Mouse (Mus musculus): ENCODE data around the gene Pon2. TPM values are rescaled to one million over a fixed set of nuclear protein-coding genes. Genes with fewer than 3 reads are reported as not detected.

The Pon2 gene
- polyA plus RNA-seq, 1 experiment from 2014 or later: 57.4 TPM

GRCm38 (mm10) chr6:5313951-5314590 is 15.8 kb upstream of the Pon2 start:
- ChIA-PET CTCF (interaction anchor here (0.7 kb wide), 1 partner anchor 13 kb away, joined by 3 read pairs; no protein-coding TSS in a partner anchor), POLR2A (interaction anchor here (1.0 kb wide), 1 partner anchor 8 kb away, joined by 3 read pairs; no protein-coding TSS in a partner anchor)
- in situ Hi-C loops (cut with MboI; ENCODE audit: low pct_unique_long_range_greater_than_20kb): no loop called here
- no peaks in the 10 kb centered on the region for H3K27me3 ChIP-seq
- no peak for DNase-seq (ENCODE audit: low read depth, low spot score)
- ATAC-seq: no peak
- TF ChIP-seq CTCF (IDR thresholded peaks at IDR 0.05): no peak

- TF ChIP-seq CTCF (IDR thresholded peaks at IDR 0.05): no peak
- POLR2A ChIA-PET: interaction anchor here (0.7 kb wide), 1 partner anchor 24 kb away, joined by 3 read pairs; no protein-coding TSS in a partner anchor
- no peak for DNase-seq (ENCODE audit: low read depth, low spot score)
- H3K27me3 ChIP-seq: no peaks in the 10 kb centered on the region
- CTCF ChIA-PET: no interaction called here
- no peak for ATAC-seq
- in situ Hi-C loops (cut with MboI; ENCODE audit: low pct_unique_long_range_greater_than_20kb): no loop called here
Measured at GRCm38 (mm10) chr6:5310491-5310890, 12.2 kb upstream of the Pon2 start.

GRCm38 (mm10) chr6:5309595-5310197 is 11.4 kb upstream of the Pon2 start:
- in situ Hi-C loops (cut with MboI; ENCODE audit: low pct_unique_long_range_greater_than_20kb): no loop called here
- ATAC-seq (no peak), DNase-seq (ENCODE audit: low read depth, low spot score) (no peak)
- H3K27me3 ChIP-seq: no peaks in the 10 kb centered on the region
- ChIA-PET CTCF (interaction anchor here (0.6 kb wide), 1 partner anchor 25 kb away, joined by 3 read pairs; no protein-coding TSS in a partner anchor), POLR2A (interaction anchor here (0.7 kb wide), 1 partner anchor 25 kb away, joined by 3 read pairs; no protein-coding TSS in a partner anchor)
- TF ChIP-seq CTCF (IDR thresholded peaks at IDR 0.05): no peak

- in situ Hi-C loops (cut with MboI; ENCODE audit: low pct_unique_long_range_greater_than_20kb): no loop called here
- no peak for DNase-seq (ENCODE audit: low read depth, low spot score)
- ChIA-PET POLR2A (interaction anchor here (0.6 to 1.0 kb wide), 2 partner anchors 9 to 1684 kb away, joined by 3 to 4 read pairs; no protein-coding TSS in a partner anchor), CTCF (no interaction called here)
- no peak for ATAC-seq
- TF ChIP-seq CTCF (IDR thresholded peaks at IDR 0.05): no peak
- no peaks in the 10 kb centered on the region for H3K27me3 ChIP-seq
Measured at GRCm38 (mm10) chr6:5305926-5306325, 7.7 kb upstream of the Pon2 start.

- in situ Hi-C loops (cut with MboI; ENCODE audit: low pct_unique_long_range_greater_than_20kb): no loop called here
- ChIA-PET CTCF (no interaction called here), POLR2A (no interaction called here)
- no peak for TF ChIP-seq CTCF (IDR thresholded peaks at IDR 0.05)
- DNase-seq (ENCODE audit: low read depth, low spot score) (no peak), ATAC-seq (no peak)
- no peaks in the 10 kb centered on the region for H3K27me3 ChIP-seq
Measured at GRCm38 (mm10) chr6:5304956-5305355, 6.7 kb upstream of the Pon2 start.

GRCm38 (mm10) chr6:5300629-5301028 is 2.4 kb upstream of the Pon2 start:
- ChIA-PET CTCF (no interaction called here), POLR2A (no interaction called here)
- no peaks in the 10 kb centered on the region for H3K27me3 ChIP-seq
- ATAC-seq: no peak
- no peak for TF ChIP-seq CTCF (IDR thresholded peaks at IDR 0.05)
- in situ Hi-C loops (cut with MboI; ENCODE audit: low pct_unique_long_range_greater_than_20kb): no loop called here
- DNase-seq (ENCODE audit: low read depth, low spot score): no peak

GRCm38 (mm10) chr6:5299561-5299960 is 1.3 kb upstream of the Pon2 start:
- ATAC-seq: no peak

GRCm38 (mm10) chr6:5297321-5298091 is 749 bp downstream of the Pon2 start:
- H3K27me3 ChIP-seq: no peaks in the 10 kb centered on the region
- no peak for TF ChIP-seq CTCF (IDR thresholded peaks at IDR 0.05)
- peak; percentile 34 for DNase-seq (ENCODE audit: low read depth, low spot score)
- POLR2A ChIA-PET: interaction anchor here (0.6 kb wide), 1 partner anchor 59 kb away, joined by 3 read pairs; no protein-coding TSS in a partner anchor
- ATAC-seq: peak; percentile 66
- in situ Hi-C loops (cut with MboI; ENCODE audit: low pct_unique_long_range_greater_than_20kb): no loop called here
- CTCF ChIA-PET: interaction anchor here (1.0 to 1.3 kb wide), 4 partner anchors 11 to 159 kb away, joined by 3 to 4 read pairs (median 3); no protein-coding TSS in a partner anchor

More at GRCm38 (mm10) chr6:5299561-5299960, 1.3 kb upstream of the Pon2 start:
- no peak for DNase-seq (ENCODE audit: low read depth, low spot score)
- H3K27me3 ChIP-seq: no peaks in the 10 kb centered on the region
- POLR2A ChIA-PET: no interaction called here
- in situ Hi-C loops (cut with MboI; ENCODE audit: low pct_unique_long_range_greater_than_20kb): no loop called here
- no peak for TF ChIP-seq CTCF (IDR thresholded peaks at IDR 0.05)
- CTCF ChIA-PET: no interaction called here

- no peak for TF ChIP-seq CTCF (IDR thresholded peaks at IDR 0.05)
- DNase-seq (ENCODE audit: low read depth, low spot score): no peak
- ChIA-PET CTCF (no interaction called here), POLR2A (no interaction called here)
- ATAC-seq: no peak
- no peaks in the 10 kb centered on the region for H3K27me3 ChIP-seq
- in situ Hi-C loops (cut with MboI; ENCODE audit: low pct_unique_long_range_greater_than_20kb): no loop called here
Measured at GRCm38 (mm10) chr6:5296067-5296466, 2.2 kb downstream of the Pon2 start.

GRCm38 (mm10) chr6:5294659-5295449 is 3.4 kb downstream of the Pon2 start:
- no peak for TF ChIP-seq CTCF (IDR thresholded peaks at IDR 0.05)
- in situ Hi-C loops (cut with MboI; ENCODE audit: low pct_unique_long_range_greater_than_20kb): no loop called here
- CTCF ChIA-PET: no interaction called here
- POLR2A ChIA-PET: no interaction called here
- H3K27me3 ChIP-seq: no peaks in the 10 kb centered on the region
- ATAC-seq (no peak), DNase-seq (ENCODE audit: low read depth, low spot score) (no peak)

Data from Patski (cell line).